Mouse (Mus musculus) lung, adult 2 months (tissue): ENCODE measurements around the gene Kars.

Experiments used
- CTCF ChIP-seq: fragments of 200-500 bp; IDR thresholded peaks from 2 replicates; pipeline ENCODE4 v1.5.1; 2011; ENCODE audit warnings: mild to moderate bottlenecking, low read length, control low read depth; ENCODE audit not compliant: insufficient read depth
- POLR2A ChIP-seq: fragments of 200-500 bp; IDR thresholded peaks from 2 replicates; pipeline ENCODE4 v1.6.1; 2011; ENCODE audit warnings: low read depth, mild to moderate bottlenecking, control low read depth, low read length, borderline replicate concordance; ENCODE audit errors: extremely low read depth

DNA sequence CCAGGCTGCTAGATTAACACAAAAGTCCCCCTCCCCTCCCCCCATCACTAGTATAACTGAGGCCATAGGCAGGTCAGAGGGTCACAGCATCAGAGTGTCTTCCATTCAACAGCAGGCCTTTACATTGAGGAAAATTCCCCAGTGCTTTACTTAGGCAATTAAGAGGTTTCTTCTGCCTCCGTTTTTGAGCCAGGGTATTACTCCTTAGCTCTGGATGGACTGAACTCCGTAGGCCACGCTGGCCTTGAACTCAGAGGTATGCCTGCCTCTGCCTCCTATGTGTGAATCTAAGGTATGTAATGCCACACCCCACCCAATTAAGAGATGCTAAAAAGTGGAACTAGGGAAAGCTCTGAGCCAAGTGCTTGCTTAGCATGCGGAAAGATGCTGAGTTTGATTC lies 47.6 kb downstream of the Kars start:
- TF ChIP-seq POLR2A (no peak), CTCF (no peak)
